11 mouse cellular contexts compared by ENCODE assay signal in the genomic region with DNA sequence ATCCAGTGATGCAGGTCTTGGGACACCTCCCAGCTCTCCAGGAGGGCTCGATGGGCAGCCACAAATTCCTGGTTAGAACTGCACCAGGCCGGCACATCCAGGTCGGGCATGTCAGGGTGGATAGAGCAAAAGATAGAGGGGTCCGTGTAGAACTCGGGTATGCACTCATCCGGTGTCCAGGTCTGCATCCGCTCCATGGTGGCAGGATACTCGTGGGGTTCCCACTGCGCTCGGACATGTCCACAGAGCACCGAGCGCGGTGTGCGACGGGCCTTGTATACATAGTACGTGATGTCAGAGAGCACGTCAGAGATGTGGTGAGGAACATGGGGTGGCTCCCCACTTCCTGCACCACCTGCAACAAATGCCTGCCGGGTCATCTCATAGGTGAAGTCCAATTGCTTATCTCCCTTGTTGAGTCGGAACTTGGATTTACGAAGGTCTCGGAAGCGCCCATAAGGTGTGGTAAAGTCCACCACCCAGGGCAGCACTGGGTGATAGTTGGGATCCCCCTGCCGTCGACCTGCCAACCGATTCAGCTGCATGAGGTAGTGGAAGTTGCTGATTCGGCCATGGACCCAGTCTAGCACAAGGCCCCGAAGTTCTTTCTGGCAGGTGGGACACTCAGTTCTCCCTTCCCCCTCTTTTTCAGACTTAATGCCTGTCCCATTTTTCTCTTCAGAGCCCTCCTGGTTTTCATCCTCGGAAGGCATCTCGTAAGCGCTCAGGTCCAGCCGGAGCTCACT. TPM values are rescaled to one million over a fixed set of nuclear protein-coding genes. Genes with fewer than 3 reads are reported as not detected.
DNase-seq lines count a peak whose midpoint lies in the region; ATAC-seq and TF ChIP-seq lines count a peak whose summit lies in the region.
"Had no signal": no experiment of that assay in that cellular context is flagged by ENCODE, and none has a peak within 500 bp of the region (broad histone marks: within the 10 kb centered on the region; RNA-seq: fewer than 3 reads in every experiment).

No protein-coding gene starts in this region.

- 94% methylated on average over 31 of the region's 31 CpGs for WGBS in hindbrain, embryonic 10.5 days
- 92% methylated on average over 31 of the region's 31 CpGs for WGBS in hindbrain, embryonic 11.5 days
- WGBS in embryonic facial prominence, embryonic 13.5 days, result 91% methylated on average over 31 of the region's 31 CpGs
- 89% methylated on average over 31 of the region's 31 CpGs for WGBS in liver, embryonic 15.5 days (ENCODE audit: insufficient replicate concordance)

- peak overlapping the region; percentile 84; the same call in 1 of the 2 replicates for H3K4me3 ChIP-seq in hindbrain, embryonic 10.5 days
- no peak overlapping the region for H3K4me3 ChIP-seq in hindbrain, embryonic 11.5 days (ENCODE audit: low read depth, low read length)
- peak overlapping the region; percentile 74; the same call in 1 of the 2 replicates for H3K4me3 ChIP-seq in G1E (ENCODE audit: low read depth, low read length)
- no peak overlapping the region for H3K4me3 ChIP-seq in embryonic facial prominence, embryonic 13.5 days
- peak overlapping the region; percentile 72 for H3K4me3 ChIP-seq in liver, embryonic 15.5 days (replicated peaks)

- peaks cover 16% of the 10 kb centered on the region for H3K36me3 ChIP-seq in hindbrain, embryonic 10.5 days
- no peaks in the 10 kb centered on the region for H3K36me3 ChIP-seq in hindbrain, embryonic 11.5 days (ENCODE audit: control insufficient read depth, insufficient read depth, low read length)
- peaks cover 53% of the 10 kb centered on the region for H3K36me3 ChIP-seq in G1E (replicated peaks)
- H3K36me3 ChIP-seq in embryonic facial prominence, embryonic 13.5 days, result peaks cover 36% of the 10 kb centered on the region
- peaks cover 37% of the 10 kb centered on the region for H3K36me3 ChIP-seq in liver, embryonic 15.5 days (replicated peaks)

- H3K4me1 ChIP-seq in hindbrain, embryonic 10.5 days (replicated peaks), result peaks cover 35% of the 10 kb centered on the region
- peaks cover 4% of the 10 kb centered on the region; the same call in 1 of the 2 replicates for H3K4me1 ChIP-seq in hindbrain, embryonic 11.5 days (replicated peaks; ENCODE audit: control insufficient read depth, insufficient read depth, low read length)
- H3K4me1 ChIP-seq in G1E (ENCODE audit: insufficient read depth, low read depth, low read length), result peaks cover 94% of the 10 kb centered on the region
- peaks cover 22% of the 10 kb centered on the region for H3K4me1 ChIP-seq in embryonic facial prominence, embryonic 13.5 days
- H3K4me1 ChIP-seq in liver, embryonic 15.5 days (replicated peaks), result peaks cover 95% of the 10 kb centered on the region

- no peaks in the 10 kb centered on the region for H3K9me3 ChIP-seq in hindbrain, embryonic 10.5 days
- no peaks in the 10 kb centered on the region for H3K9me3 ChIP-seq in hindbrain, embryonic 11.5 days (ENCODE audit: control insufficient read depth, low read length)
- no peaks in the 10 kb centered on the region for H3K9me3 ChIP-seq in G1E (replicated peaks)
- H3K9me3 ChIP-seq in embryonic facial prominence, embryonic 13.5 days, result no peaks in the 10 kb centered on the region
- H3K9me3 ChIP-seq in liver, embryonic 15.5 days (replicated peaks), result no peaks in the 10 kb centered on the region

- H3K27ac ChIP-seq in hindbrain, embryonic 10.5 days, result no peak overlapping the region
- H3K27ac ChIP-seq in hindbrain, embryonic 11.5 days (ENCODE audit: low read depth, low read length), result no peak overlapping the region
- no peak overlapping the region for H3K27ac ChIP-seq in embryonic facial prominence, embryonic 13.5 days
- peak overlapping the region; percentile 98; the same call in 1 of the 2 replicates for H3K27ac ChIP-seq in liver, embryonic 15.5 days (replicated peaks)
- H3K27ac ChIP-seq: heart, adult 2 months had no signal

- H3K27me3 ChIP-seq in hindbrain, embryonic 10.5 days (ENCODE audit: insufficient read depth, poor library complexity, severe bottlenecking), result peaks cover 8% of the 10 kb centered on the region; the same call in 1 of the 2 replicates
- no peaks in the 10 kb centered on the region for H3K27me3 ChIP-seq in hindbrain, embryonic 11.5 days (ENCODE audit: control insufficient read depth, insufficient read depth, low read length)
- no peaks in the 10 kb centered on the region for H3K27me3 ChIP-seq in G1E (ENCODE audit: insufficient read depth, low read length)
- no peaks in the 10 kb centered on the region for H3K27me3 ChIP-seq in embryonic facial prominence, embryonic 13.5 days
- no peaks in the 10 kb centered on the region for H3K27me3 ChIP-seq in liver, embryonic 15.5 days

- no peak for TF ChIP-seq CTCF in G1E (IDR thresholded peaks at IDR 0.05; ENCODE audit: low read depth, low read length)

- no peak overlapping the region for H3K4me2 ChIP-seq in hindbrain, embryonic 11.5 days (replicated peaks; ENCODE audit: low read depth, low read length)
- H3K4me2 ChIP-seq in embryonic facial prominence, embryonic 13.5 days, result peak overlapping the region; percentile 100
- H3K4me2 ChIP-seq in liver, embryonic 15.5 days, result peak overlapping the region; percentile 98

- DNase-seq in hindbrain, embryonic 10.5 days (ENCODE audit: low spot score), result no peak
- no peak for DNase-seq in hindbrain, embryonic 11.5 days (ENCODE audit: low spot score)
- DNase-seq in G1E (ENCODE audit: low spot score), result no peak
- no peak for DNase-seq in adrenal gland, postnatal 10 days
- no peak for DNase-seq in spleen, postnatal 36 days (ENCODE audit: low spot score in 2 of 2)
- no peak for DNase-seq in right cerebral cortex, adult 2 months (ENCODE audit: low spot score in 2 of 2)
- DNase-seq: adrenal gland, adult 8-10 months; layer of hippocampus, adult 9-11 months had no signal

- ATAC-seq in hindbrain, embryonic 11.5 days (ENCODE audit: low FRiP score), result no peak
- no peak for ATAC-seq in G1E (ENCODE audit: extremely low read depth, insufficient number of reproducible peaks, low FRiP score, poor library complexity, severe bottlenecking)
- no peak for ATAC-seq in embryonic facial prominence, embryonic 13.5 days (ENCODE audit: insufficient number of reproducible peaks, insufficient read depth, low FRiP score, low TSS enrichment, low read depth)
- no peak for ATAC-seq in liver, embryonic 15.5 days (ENCODE audit: insufficient read depth)

- H3K9ac ChIP-seq in hindbrain, embryonic 11.5 days (ENCODE audit: low read depth, low read length), result no peak overlapping the region
- peak overlapping the region; percentile 80; the same call in 1 of the 2 replicates for H3K9ac ChIP-seq in embryonic facial prominence, embryonic 13.5 days
- H3K9ac ChIP-seq in liver, embryonic 15.5 days, result peak overlapping the region; percentile 80; the same call in 1 of the 2 replicates

RNA-seq across cellular contexts. Expression of a gene that starts 1.5 kb away (rescaled TPM):
- polyA plus RNA-seq in hindbrain, embryonic 10.5 days (2016; fragmentation: Nextera tagmentation; extraction: Ambion mirVana), result 7.7 and 8.6 TPM in 2 replicates
- 3.1 and 4.1 TPM in 2 replicates for polyA plus RNA-seq in hindbrain, embryonic 11.5 days (2014; fragmentation: Nextera tagmentation; extraction: Ambion mirVana)
- total RNA-seq in G1E (2014; fragmentation: Nextera tagmentation) (6.3 and 12.3 TPM in 2 replicates), G1E (2017) (15.0 and 17.4 TPM in 2 replicates)
- 18.7 and 20.5 TPM in 2 replicates for polyA plus RNA-seq in G1E (2012)
- polyA plus RNA-seq in embryonic facial prominence, embryonic 13.5 days (2015; fragmentation: Nextera tagmentation; extraction: Ambion mirVana), result 5.3 and 7.1 TPM in 2 replicates
- polyA plus RNA-seq in liver, embryonic 15.5 days (2015; fragmentation: Nextera tagmentation; extraction: Ambion mirVana), result 21.0 and 26.2 TPM in 2 replicates
- total RNA-seq in adrenal gland, postnatal 10 days (2021), result 10 to 100 TPM; 13.0 to 15.2 TPM

RNA-seq across cellular contexts. Expression of a gene that starts 8.5 kb away (rescaled TPM):
- 11.7 and 12.4 TPM in 2 replicates for polyA plus RNA-seq in hindbrain, embryonic 10.5 days (2016; fragmentation: Nextera tagmentation; extraction: Ambion mirVana)
- polyA plus RNA-seq in hindbrain, embryonic 11.5 days (2014; fragmentation: Nextera tagmentation; extraction: Ambion mirVana), result 9.1 and 9.9 TPM in 2 replicates
- 1.7 TPM in 1 of 2 replicates, not detected in the other for total RNA-seq in G1E (2014; fragmentation: Nextera tagmentation)
- 0.58 and 1.8 TPM in 2 replicates for total RNA-seq in G1E (2017)
- polyA plus RNA-seq in G1E (2012), result not detected in 2 replicates
- polyA plus RNA-seq in embryonic facial prominence, embryonic 13.5 days (2015; fragmentation: Nextera tagmentation; extraction: Ambion mirVana), result 37.9 and 38.9 TPM in 2 replicates
- 18.8 and 19.9 TPM in 2 replicates for polyA plus RNA-seq in liver, embryonic 15.5 days (2015; fragmentation: Nextera tagmentation; extraction: Ambion mirVana)
- total RNA-seq in adrenal gland, postnatal 10 days (2021), result 10 to 100 TPM; 20.9 to 24.6 TPM

RNA-seq across cellular contexts. Expression of a gene that starts 13.6 kb away (rescaled TPM):
- 0.07 TPM in 1 of 2 replicates, not detected in the other for polyA plus RNA-seq in hindbrain, embryonic 10.5 days (2016; fragmentation: Nextera tagmentation; extraction: Ambion mirVana)
- polyA plus RNA-seq in hindbrain, embryonic 11.5 days (2014; fragmentation: Nextera tagmentation; extraction: Ambion mirVana), result 0.36 TPM in 1 of 2 replicates, not detected in the other
- total RNA-seq in G1E (2014; fragmentation: Nextera tagmentation) (not detected in 2 replicates), G1E (2017) (0.33 and 0.41 TPM in 2 replicates)
- 0.03 TPM in 1 of 2 replicates, not detected in the other for polyA plus RNA-seq in G1E (2012)
- 0.13 and 6.7 TPM in 2 replicates for polyA plus RNA-seq in embryonic facial prominence, embryonic 13.5 days (2015; fragmentation: Nextera tagmentation; extraction: Ambion mirVana)
- 631 and 714 TPM in 2 replicates for polyA plus RNA-seq in liver, embryonic 15.5 days (2015; fragmentation: Nextera tagmentation; extraction: Ambion mirVana)
- total RNA-seq in adrenal gland, postnatal 10 days (2021), result 100 to 1,000 TPM; 112 to 253 TPM
- total RNA-seq: heart, adult 2 months had no signal

RNA-seq across cellular contexts. Expression of a gene that starts 30.5 kb away (rescaled TPM):
- 95.3 and 106 TPM in 2 replicates for polyA plus RNA-seq in hindbrain, embryonic 10.5 days (2016; fragmentation: Nextera tagmentation; extraction: Ambion mirVana)
- 90.5 and 91.3 TPM in 2 replicates for polyA plus RNA-seq in hindbrain, embryonic 11.5 days (2014; fragmentation: Nextera tagmentation; extraction: Ambion mirVana)
- total RNA-seq in G1E (2014; fragmentation: Nextera tagmentation) (not detected in 2 replicates), G1E (2017) (0.38 TPM in 1 of 2 replicates, not detected in the other)
- polyA plus RNA-seq in G1E (2012), result not detected in 2 replicates
- polyA plus RNA-seq in embryonic facial prominence, embryonic 13.5 days (2015; fragmentation: Nextera tagmentation; extraction: Ambion mirVana), result 259 and 277 TPM in 2 replicates
- 265 and 279 TPM in 2 replicates for polyA plus RNA-seq in liver, embryonic 15.5 days (2015; fragmentation: Nextera tagmentation; extraction: Ambion mirVana)
- 100 to 1,000 TPM; 121 to 219 TPM for total RNA-seq in adrenal gland, postnatal 10 days (2021)

RNA-seq across cellular contexts. Expression of a gene that starts 33.6 kb away (rescaled TPM):
- polyA plus RNA-seq in hindbrain, embryonic 10.5 days (2016; fragmentation: Nextera tagmentation; extraction: Ambion mirVana), result 74.8 and 78.1 TPM in 2 replicates
- polyA plus RNA-seq in hindbrain, embryonic 11.5 days (2014; fragmentation: Nextera tagmentation; extraction: Ambion mirVana), result 86.6 and 89.6 TPM in 2 replicates
- total RNA-seq in G1E (2014; fragmentation: Nextera tagmentation), result 537 and 539 TPM in 2 replicates
- 147 and 150 TPM in 2 replicates for total RNA-seq in G1E (2017)
- 55.3 and 90.1 TPM in 2 replicates for polyA plus RNA-seq in G1E (2012)
- 62.5 and 63.1 TPM in 2 replicates for polyA plus RNA-seq in embryonic facial prominence, embryonic 13.5 days (2015; fragmentation: Nextera tagmentation; extraction: Ambion mirVana)
- polyA plus RNA-seq in liver, embryonic 15.5 days (2015; fragmentation: Nextera tagmentation; extraction: Ambion mirVana), result 25.8 and 28.0 TPM in 2 replicates
- total RNA-seq in adrenal gland, postnatal 10 days (2021), result 100 to 1,000 TPM; 112 to 130 TPM

Comparison
In these comparisons a context has a peak if more than half of its experiments do, and no peak if none do; other contexts are left out.
1. H3K4me3 ChIP-seq: peak in hindbrain, embryonic 10.5 days (single experiment), G1E (single experiment) and liver, embryonic 15.5 days (single experiment); none in hindbrain, embryonic 11.5 days (single experiment) and embryonic facial prominence, embryonic 13.5 days (single experiment).
2. RNA of a gene that starts 8.5 kb away (polyA plus RNA-seq): 37.9 to 38.9 TPM in embryonic facial prominence, embryonic 13.5 days, 18.8 to 19.9 TPM in liver, embryonic 15.5 days, 11.7 to 12.4 TPM in hindbrain, embryonic 10.5 days and 9.1 to 9.9 TPM in hindbrain, embryonic 11.5 days; not detected in G1E; every median in the first group is over 10 times any median in the second.
3. RNA of a gene that starts 13.6 kb away (polyA plus RNA-seq): 631 to 714 TPM in liver, embryonic 15.5 days; 0.13 to 6.7 TPM in embryonic facial prominence, embryonic 13.5 days, 0.03 TPM in G1E, 0.07 TPM in hindbrain, embryonic 10.5 days and 0.36 TPM in hindbrain, embryonic 11.5 days; every median in the first group is over 10 times any median in the second.